Mouse (Mus musculus): Measurements from ENCODE around the gene Trcg1.

The Trcg1 gene

DNA sequence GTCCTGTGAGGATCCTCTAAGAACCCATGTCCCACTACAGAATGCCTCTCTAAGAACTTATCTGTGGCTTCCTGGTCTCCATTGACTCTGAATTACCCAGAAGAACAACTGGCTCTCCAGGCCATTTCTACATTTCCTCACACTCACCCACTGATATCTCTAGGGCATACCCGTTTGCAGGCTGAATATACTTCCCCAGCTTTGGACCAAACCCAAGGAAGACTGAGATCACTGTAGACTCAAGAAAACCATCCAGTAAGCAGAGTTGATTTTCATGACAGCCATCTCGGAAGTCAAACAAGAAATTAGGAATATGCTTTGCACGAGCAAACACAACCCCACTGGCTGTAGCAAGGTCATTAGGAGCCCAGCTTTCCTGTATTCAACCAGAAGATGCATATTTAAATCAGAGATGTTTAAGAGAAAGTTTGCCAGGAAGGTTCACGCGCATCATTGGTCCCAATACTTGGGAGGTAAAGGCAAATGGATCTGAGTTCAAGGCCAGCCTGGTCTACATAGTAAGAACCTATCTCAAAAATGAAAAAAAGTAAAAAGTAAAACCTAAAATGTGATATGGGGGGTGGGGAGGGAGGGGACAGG, 3.9 kb upstream of the Trcg1 start:
- DNase-seq (ENCODE audit: low read depth in 1 of 2, low spot score in 2 of 2): no peak

DNA sequence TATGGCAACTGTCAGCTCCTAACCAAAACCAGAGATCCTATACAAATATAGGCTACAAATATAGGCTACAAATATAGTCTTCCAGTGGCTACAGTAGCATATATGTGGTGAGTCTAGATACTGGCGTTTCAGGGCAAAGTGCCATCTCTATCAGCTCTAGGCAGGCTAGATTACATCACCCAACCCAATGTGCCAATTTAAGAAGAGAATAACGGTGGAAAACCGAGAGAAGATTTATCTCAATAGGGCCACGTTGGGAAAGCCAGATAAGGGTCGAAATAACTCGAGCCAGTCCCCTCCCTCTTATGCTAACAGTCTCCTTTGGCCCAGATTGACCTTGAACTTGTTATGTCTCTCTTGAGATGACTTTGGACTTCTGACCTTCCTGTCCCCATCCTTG, 3.2 kb upstream of the Trcg1 start:
- DNase-seq (ENCODE audit: low read depth in 1 of 2, low spot score in 2 of 2): no peak

DNA sequence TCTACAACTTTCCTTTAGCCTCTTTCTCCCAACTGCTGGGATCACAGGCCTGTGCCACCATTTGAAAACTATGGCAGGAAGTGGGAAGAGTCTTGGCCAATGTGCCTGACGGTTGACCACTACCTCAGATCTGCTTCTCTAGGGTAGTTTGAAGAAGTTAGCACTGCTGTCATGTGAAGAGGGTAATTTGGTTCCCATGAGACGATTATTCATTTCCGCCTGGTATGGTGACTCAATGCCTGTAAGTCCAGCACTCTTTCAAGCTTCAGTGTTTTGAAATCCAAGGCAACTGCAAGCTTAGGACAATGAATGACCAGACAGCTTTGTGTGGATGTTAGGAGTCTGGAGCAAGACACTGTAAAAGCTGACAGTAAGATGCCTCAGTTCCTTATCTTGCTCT, 2.6 kb upstream of the Trcg1 start:
- peak in 1 of 2 experiments; percentile 48 for DNase-seq (ENCODE audit: low read depth in 1 of 2, low spot score in 2 of 2)

DNA sequence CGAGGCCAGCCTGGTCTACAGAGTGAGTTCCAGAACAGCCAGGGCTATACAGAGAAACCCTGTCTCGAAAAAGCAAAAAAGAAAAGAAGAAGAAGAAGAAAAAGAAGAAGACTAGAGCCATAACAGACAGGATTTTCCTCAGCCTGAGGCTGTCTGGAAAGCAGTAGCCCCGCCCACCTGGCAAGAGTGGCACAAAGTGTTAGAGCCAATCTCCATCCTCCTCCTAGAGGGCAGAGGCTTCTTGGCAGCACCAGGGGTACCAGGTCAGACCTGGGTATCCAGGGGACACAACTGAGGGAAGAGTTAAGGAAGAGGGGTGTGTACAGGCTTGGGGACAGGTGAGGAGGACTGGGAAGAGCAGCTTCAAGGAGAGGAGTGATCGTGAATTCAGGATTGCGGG, 1.3 kb downstream of the Trcg1 start:
- DNase-seq (ENCODE audit: low read depth in 1 of 2, low spot score in 2 of 2): no peak

DNA sequence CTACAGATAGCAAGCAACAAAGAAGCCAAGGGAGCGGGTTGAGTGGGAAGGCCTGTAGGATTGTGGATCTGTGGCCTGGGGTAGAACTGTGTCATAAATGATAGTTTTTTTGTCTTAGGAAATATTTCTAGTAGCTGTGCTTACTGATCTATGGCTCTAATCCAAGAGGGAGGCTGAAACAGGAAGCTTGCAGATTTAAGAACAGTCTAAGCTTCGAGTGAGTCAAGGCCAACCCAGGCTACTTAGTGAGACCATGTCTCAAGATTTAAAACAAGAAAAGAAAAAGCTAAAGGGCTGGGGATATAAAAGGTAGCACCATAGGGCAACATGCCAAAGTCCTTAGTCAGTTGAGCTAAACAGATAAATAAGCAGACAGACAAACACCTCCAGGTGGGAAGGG, 1.9 kb downstream of the Trcg1 start:
- DNase-seq (ENCODE audit: low read depth in 1 of 2, low spot score in 2 of 2): no peak

DNA sequence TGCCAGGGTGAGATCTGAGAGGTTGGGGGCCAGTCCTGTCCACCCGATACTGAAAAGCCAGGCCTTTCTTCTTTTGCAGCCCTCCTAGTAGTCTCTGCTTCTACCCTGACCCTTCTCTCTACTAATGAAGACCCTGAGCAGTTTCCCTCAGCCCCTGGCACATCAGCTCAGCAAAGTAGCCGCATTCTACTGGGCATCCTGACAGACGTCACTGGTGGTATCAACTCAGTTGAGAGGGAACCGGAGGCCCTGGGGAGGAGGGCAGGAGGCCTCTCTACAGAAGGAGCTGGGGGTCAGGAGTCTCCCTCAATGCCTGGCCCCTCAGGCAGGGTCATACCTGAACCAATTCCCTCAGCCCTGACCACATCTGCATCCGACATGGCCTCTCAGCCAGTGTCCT, 4.8 kb downstream of the Trcg1 start:
- no peak for DNase-seq (ENCODE audit: low read depth in 1 of 2, low spot score in 2 of 2)

DNA sequence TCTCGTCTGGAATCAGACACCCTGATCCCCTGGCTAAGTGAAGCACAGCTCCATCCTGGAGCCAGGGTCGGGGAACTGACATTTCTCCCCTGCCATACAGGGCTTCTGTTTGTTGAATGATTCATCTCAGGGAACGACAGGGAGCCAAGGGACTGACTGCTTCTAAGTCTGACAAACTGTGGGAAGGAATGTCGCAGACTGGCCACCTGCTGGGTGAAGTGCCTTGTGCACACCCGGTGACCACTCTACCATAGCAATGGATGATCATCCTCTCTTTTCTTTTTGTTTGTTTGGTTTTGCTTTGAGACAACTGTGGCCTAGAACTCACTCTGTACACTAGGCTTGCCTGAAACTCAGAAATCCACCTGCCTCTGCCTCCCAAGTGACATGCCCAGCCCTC, 6.6 kb downstream of the Trcg1 start:
- DNase-seq (ENCODE audit: low read depth in 1 of 2, low spot score in 2 of 2): no peak

DNA sequence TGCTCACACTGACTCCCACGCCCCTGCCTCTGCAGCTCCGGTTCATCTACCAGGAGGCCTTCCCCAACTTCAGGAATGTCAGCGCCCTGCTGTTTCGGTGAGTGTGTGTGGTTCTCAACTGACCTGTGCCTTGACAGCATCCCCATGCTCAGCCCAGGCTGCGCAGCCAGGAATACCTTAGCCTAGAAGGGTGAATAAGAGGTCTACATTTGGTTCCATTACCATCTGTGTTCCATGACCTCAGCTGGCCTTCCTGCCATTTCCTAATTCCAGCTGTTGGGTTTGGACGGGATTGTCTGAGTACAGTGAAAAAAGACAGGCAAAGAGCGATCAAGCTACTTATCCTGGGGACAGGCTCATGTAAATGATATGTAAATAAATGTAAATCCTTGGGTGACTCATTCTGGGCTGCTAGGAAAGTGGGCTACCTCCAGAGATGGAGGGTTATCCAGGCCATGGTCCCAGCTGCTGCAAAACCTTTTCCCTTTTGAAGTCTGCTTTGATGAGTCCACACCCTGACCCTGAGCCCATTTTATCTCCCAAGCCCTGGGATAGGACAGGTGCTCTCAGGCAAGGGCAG, 7.8 kb downstream of the Trcg1 start:
- DNase-seq (ENCODE audit: low read depth in 1 of 2, low spot score in 2 of 2): no peak

DNA sequence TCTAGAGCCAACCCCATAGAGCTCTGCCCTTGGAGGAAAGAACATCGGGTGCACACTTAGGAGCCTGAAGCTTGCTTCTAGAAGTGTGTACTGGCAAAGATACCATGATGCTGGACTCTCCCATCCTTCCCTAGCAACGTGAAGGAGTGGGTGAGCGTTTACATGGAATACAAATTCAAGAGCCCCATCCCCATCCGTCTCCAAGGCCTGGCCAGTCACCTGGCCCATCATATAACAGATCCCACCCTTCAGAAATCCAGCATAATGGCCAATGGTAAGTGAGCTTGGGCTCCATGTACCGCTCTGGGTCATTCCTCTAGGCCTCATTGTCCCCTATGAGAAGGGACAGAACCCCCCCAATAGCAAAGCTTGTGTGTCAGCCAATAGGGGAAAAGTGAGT, 10.1 kb downstream of the Trcg1 start:
- DNase-seq (ENCODE audit: low read depth in 1 of 2, low spot score in 2 of 2): no peak

DNA sequence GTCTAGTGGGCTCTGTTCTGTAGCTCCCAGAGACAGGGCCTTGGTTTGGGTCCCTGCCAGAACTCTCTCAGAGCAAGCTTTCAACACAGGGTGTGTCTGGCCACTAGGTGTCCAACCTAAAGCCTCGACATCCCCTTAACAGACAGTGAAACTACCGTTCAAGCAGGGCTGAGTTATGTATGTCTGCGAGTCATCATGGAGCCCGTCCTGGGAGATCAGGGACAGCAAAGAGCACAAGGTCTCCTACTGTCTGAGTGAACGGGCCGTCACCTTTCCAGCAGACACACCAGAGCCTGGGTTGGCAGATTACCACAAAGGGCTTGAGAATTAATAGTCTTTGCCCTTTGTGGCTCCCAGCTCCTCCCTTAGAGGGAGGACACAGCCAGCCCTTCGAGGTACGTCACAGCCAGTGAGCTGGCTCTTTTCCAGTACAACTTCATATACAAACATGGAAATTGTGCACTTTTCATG, 10.9 kb downstream of the Trcg1 start:
- DNase-seq (ENCODE audit: low read depth in 1 of 2, low spot score in 2 of 2): no peak

DNA sequence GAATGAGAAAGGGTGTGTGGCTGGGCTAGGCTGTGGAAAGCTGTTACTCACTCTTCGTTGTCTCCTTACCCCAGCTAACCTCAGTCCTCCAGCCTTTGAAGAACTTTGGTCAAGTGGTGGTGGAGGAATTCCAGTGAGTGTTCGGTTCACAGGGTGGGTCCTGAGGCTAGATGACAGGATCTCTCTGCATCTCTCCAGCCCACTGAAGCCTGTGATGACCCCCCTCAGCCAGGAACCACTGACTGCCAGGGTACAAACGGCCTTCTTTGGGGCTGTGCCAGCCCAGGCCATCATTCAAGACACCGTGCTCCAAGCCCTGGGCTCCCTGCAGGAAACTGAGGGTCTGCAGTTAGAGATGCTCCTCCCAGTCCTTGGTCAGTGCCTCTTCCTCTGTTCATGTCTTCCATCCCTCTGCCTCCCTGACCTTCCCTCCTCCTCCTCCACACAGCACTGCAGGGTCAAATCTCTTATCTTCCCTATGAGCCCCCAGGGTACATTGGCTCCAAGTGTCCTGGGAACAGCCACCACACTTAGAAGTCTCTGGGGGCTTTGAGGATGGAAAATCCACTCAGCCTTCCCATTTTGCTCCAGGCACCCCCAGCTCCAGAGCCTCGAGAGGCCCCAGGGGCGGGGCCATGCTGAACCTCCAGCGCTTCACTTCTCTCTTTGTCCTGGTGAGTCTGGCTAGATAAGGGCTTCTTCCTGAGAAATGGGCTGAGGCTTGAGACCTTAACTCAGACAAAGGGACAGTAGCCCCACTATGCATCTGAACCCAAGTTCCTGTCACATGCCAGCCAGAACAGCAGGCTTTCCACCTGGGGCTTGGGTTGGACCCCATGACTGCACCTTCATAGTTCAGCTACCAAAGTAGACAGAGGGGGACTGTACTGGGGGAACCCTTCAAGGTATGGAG, 11.9 kb downstream of the Trcg1 start:
- no peak for DNase-seq (ENCODE audit: low read depth in 1 of 2, low spot score in 2 of 2)

DNA sequence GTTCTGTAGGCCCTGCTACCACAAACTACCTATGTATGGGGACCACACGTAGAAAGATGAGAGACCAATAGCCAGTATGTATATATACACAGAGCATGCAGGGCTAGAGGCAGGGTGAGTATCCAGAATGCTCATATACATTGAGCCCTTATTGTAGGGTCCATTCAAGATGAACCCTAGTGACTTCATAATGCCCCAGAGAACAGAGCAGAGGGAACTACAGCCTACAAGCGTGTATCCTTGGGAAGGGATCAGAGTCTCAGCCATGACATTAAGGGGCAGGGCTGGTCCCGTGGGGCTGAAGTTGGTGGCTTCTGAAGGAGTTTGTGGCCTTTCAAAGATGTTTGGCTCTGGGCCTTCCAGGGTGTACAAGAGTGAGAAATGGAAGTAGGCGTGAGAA, 13.7 kb downstream of the Trcg1 start:
- no peak for DNase-seq (ENCODE audit: low read depth in 1 of 2, low spot score in 2 of 2)

DNA sequence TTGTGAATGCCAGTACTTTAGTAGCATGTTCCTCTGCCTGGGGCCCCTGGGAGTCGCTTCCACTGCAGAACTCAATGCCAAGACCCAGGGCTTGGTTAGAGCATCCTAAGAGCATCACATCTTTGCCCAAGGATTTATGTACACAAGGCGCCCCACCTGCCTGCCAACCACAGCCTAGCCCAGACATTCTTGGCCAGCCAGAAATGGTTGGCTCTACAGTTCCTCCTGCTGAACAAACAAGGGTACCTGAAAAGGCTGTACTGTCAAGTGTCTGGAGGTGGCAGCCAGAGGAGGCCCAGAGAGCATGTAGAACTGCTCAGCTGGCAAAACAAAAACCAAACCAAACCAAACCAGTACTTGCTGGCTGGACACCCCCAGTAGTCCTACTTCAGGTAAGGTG, 14.8 kb downstream of the Trcg1 start:
- DNase-seq (ENCODE audit: low read depth in 1 of 2, low spot score in 2 of 2): no peak

DNA sequence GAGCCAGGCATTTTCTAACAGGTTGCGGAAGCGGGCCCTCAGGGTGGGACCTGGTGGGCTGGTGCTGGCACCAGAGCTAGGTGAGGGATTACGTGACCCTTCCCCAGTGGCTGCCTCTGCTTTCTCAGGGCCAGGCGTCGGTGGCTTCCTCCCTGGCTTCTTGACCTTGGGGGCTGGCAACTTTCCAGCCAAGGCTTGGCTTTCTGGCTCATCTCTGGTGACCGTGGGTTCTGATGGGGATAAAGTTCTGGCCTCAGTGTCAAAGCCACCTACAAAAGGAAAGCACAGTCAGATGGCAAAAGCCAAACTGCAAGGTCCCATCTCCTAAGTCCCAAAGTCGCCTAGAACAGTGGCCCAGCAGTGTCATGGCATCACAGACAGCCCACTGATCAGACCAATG, 17.7 kb downstream of the Trcg1 start:
- no peak for DNase-seq (ENCODE audit: low read depth in 1 of 2, low spot score in 2 of 2)

DNA sequence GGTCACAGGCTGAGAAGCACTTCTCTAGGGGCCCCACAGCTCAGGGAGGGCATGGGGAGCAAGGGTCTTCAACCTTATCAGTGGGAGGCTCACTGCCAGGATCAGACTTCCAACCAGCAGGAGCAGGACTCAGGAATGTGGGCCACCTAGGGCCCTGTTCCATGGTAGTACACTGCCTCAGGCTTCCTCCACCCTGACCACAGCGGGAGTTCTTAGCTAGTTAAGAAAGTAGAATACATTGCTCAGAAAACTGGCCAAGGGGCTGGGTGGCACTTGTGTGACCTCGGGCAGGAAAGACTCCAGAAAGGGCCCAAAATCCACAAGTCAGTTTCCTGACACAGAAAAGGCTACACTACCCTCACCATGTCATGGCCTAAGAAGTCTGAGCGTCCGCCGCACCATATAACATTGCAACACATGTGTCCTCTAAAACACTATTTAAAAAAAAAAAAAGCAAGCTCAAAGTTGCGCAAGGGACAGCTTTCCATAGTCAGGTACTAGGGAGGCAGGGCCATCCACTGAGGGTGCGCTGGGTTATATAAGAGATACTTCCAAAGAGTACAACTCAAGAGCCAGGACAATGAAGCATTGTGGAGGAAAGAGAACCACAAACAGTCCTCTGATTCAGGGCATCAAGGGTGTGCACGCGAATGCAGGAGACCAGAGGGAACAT, 18.6 kb downstream of the Trcg1 start:
- no peak for DNase-seq (ENCODE audit: low read depth in 1 of 2, low spot score in 2 of 2)

DNA sequence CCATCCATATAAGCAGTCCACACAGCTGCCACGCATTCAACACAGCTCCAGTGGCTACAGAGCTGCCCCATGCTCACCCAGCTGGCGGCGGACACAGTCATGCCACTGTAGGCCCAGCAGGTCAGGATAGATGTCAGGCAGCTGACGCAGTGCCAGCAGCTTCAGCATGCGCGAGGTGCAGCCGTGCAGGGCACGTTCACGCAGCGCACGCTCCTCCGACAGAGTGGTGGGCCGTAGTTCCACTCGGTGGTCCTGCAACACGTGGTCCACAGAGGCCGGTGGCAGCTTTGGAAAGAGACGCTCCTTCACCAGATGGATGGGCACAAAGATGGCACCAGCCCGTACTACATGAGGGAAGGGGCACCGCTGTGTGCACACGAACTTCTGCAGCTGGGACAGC, 20.0 kb downstream of the Trcg1 start:
- no peak for DNase-seq (ENCODE audit: low read depth in 1 of 2, low spot score in 2 of 2)

DNA sequence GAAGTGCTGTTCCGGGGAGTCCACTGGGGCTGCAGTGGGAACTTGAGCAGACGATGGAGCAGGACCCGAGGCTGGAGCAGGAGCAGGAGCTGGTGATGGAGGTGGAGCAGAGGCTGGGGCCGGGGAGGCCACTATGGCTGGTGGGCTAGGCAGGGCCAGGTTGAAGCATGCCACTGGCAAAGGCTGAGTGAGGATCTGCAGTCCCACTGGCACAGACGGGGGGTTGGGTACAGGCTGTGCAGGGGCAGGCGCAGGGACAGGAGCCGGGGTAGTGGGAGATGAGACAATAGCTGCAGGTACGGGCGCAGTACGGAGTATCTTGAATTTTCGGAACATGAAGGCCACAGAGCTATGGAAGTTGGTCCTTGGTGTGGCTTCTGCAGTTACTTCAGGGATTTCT, 20.5 kb downstream of the Trcg1 start:
- no peak for DNase-seq (ENCODE audit: low read depth in 1 of 2, low spot score in 2 of 2)

DNA sequence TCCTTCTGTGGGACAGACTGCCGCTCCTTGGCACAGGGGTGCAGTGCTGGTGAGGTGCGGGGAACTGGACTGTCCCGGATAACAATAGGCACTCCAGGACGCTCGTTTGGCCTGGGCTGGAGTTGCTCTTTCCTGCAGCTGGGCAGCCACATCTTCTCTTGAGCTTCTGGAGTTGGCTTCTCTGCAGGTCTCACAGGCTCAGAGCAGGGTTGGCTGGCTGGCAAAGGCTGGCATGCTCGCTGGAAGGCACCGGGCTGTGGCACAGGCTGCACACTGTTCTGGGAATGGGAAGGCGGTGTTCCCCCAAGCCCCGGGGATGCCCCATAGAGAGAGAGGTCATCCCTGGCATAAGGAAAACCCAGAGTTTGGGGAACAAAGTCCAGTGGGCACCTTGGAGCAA, 21.3 kb downstream of the Trcg1 start:
- no peak for DNase-seq (ENCODE audit: low read depth in 1 of 2, low spot score in 2 of 2)

DNA sequence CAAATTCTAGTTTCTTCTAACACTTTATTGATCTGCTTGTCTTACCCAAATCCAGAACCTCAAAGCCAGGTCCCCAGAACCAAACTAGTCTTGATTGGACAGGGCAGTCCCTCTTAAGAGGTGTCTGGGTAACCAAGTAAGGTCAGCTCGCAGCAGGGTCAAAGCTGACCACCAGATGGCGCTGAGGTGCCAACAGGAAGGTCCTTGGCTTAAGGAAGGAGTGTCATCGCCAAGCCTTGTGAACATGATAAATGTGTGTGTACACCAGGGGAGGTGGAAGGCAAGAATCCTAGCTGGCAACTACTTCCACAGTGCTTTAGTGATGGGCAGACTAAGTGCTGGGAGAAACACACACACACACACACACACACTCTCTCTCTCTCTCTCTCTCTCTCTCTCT, 23.4 kb downstream of the Trcg1 start:
- peak; percentile 65 to 85 for DNase-seq (ENCODE audit: low read depth in 1 of 2, low spot score in 2 of 2)

DNA sequence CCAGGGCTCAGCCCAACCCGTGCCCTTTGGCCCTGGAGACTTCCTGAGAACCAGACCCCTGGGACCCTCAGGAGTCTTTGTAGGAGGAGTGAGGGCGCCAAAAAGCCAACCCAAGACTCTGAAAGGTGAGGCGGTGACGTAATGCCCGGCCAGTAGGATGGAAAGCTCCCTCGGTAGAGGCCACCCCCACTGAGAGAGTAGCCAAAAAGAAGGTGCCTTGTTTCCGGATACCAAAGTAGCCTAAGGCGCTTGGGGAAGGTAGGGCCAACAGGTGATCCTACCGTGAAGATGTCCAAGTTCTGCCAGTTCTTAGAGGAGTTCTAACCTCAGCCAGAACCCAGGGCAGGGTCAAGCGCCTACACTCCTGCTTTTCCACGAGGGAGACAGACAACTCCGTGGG, 24.6 kb downstream of the Trcg1 start:
- no peak for DNase-seq (ENCODE audit: low read depth in 1 of 2, low spot score in 2 of 2)

DNA sequence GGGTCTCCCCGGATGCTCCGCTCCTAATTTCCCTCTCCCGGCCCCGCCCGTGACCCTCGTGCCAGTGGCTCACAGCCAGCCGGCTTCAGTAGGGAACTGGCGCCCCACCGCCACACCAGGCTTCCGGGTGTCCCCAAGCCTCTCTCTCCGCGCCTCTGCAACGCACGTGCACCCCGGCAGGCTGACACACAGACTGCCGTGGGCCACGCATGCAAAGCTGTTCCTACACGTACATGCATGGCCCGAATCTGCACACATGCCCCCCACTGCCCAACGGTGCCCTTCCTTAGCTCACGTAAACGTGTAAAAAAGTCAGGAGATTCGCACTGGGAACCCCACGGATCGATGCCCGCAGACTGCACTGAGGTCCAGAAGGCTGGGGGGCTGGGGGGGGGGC, 25.2 kb downstream of the Trcg1 start:
- DNase-seq (ENCODE audit: low read depth in 1 of 2, low spot score in 2 of 2): peak; percentile 51 to 70

Data from monocyte, adult 2 months (primary cell).